Mouse (Mus musculus) megakaryocyte, embryonic 14.5 days (primary cell): Measurements from ENCODE around the gene Gpx4. TPM values are rescaled to one million over a fixed set of nuclear protein-coding genes. Genes with fewer than 3 reads are reported as not detected.
"Not testable (repeated sequence)": the region's sequence is repeated elsewhere in the genome, so short reads cannot be mapped to it uniquely, and the experiment has no call there.

Source experiments
- H3K27me3 ChIP-seq: replicated peaks from 2 replicates; pipeline ENCODE3; 2012; ENCODE audit warnings: inconsistent platforms
- H3K36me3 ChIP-seq: replicated peaks from 2 replicates; pipeline ENCODE3; 2012; ENCODE audit warnings: low read length, inconsistent platforms, mixed read lengths
- H3K4me1 ChIP-seq: 2 replicates; pipeline ENCODE4 v1.6.1; 2012; ENCODE audit warnings: inconsistent platforms
- H3K4me3 ChIP-seq: replicated peaks from 2 replicates; pipeline ENCODE3; 2012; ENCODE audit warnings: moderate library complexity, mild to moderate bottlenecking, inconsistent platforms
- H3K9me3 ChIP-seq: 2 replicates; pipeline ENCODE4 v1.6.1; 2012; ENCODE audit warnings: inconsistent platforms
- FLI1 ChIP-seq: IDR thresholded peaks from 2 replicates; pipeline ENCODE4 v1.6.1; 2012; ENCODE audit warnings: low read length, inconsistent platforms, mixed read lengths
- GATA1 ChIP-seq: IDR thresholded peaks from 3 replicates; pipeline ENCODE4 v1.6.1; 2012; ENCODE audit warnings: mixed read lengths, low read length, inconsistent platforms, borderline replicate concordance
- polyA plus RNA-seq: library from polyadenylated mRNA; stranded (reverse); fragments of >175 nt; gene quantifications from 2 replicates; pipeline ENCODE4 v1.2.3, GENCODE M21; 2012; ENCODE audit warnings: low replicate concordance; ENCODE audit not compliant: insufficient read depth

The Gpx4 gene
- polyA plus RNA-seq, 1 experiment: 9,172 TPM

DNA sequence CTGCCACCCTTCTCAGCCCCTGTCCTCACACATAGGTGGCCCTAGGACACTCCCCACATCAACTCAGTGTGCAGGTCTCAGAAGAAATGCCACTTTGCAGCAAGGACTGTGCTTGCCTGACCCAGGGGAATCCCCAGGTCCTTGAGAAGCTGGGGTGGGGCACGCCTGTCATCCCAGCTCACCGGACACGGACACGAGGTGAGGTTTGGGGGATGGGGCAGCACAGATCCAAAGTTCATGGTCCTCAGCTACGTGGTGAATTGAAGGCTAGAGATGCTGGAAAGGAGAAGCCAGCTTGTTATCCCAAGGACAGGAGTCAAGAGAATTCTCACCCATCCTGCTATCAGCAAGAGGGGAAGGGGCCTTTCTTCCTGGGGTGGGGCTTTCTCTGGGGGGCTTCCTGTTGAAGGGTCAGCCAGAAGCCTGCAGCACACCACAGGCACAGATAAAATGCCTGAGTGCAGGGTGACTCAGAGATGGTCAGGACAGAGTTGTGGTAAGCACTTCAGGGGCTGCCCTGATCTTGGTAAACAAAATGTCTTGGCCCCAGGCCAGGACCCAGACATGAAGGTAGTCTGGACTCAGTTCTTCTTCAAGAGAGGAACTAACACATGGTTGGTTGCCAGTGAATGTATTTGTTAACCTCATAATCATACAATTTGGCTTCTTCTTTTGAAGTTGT is 14.0 kb upstream of the Gpx4 start:
- Histone ChIP-seq H3K36me3 (peaks cover 99% of the 10 kb centered on the region), H3K9me3 (no peaks in the 10 kb centered on the region), H3K4me3 (peak overlapping the region; percentile 83), H3K4me1 (peaks cover 99% of the 10 kb centered on the region), H3K27me3 (no peaks in the 10 kb centered on the region)
- peak; percentile 92 for TF ChIP-seq GATA1
- TF ChIP-seq FLI1: peak; percentile 88

DNA sequence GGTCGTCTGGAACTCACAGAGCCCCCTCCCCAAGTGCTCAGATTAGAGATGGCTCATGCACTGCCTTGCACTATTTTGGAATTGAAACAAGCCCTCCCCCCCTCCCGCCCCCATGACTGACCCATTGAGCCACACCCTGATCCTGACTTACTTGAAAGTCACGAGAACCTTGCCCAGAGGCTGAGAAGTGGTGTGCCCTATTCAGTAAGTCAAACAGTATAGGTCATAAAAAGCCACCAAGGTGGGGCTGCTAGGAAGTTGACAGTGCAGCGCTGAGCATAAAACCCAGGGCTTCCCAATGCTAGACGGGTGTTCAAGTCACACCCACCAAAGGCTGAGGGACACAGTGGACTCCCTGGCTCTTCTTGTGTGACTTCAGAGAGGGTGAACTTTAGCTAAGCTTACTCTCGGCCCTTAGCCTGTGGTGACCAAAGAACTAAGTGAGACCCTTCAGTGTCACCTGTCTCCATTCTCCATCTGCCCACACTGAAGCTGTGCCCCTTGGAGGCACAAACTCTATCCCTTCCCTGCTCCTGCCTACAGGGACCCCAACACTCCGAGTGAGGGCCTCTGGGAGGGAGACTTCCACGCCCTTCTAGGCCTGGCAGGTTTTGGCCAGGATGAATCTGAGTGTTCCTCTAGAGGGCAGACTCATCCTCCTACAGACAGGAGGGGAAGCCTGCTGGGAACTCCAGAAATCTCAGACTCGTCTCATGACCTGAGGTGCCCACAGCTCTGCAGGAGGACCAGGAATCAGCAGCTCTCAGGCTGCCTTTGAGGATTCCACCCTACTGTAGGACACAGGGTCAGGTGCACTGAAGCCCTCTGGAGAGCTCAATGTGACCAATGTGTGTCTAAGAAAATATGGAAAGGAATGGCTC is 13.2 kb upstream of the Gpx4 start:
- peaks cover 99% of the 10 kb centered on the region for H3K36me3 ChIP-seq
- H3K27me3 ChIP-seq: no peaks in the 10 kb centered on the region
- TF ChIP-seq FLI1 (no peak), GATA1 (no peak)
- peak overlapping the region; percentile 83 for H3K4me3 ChIP-seq
- H3K4me1 ChIP-seq: peaks cover 99% of the 10 kb centered on the region
- H3K9me3 ChIP-seq: no peaks in the 10 kb centered on the region

DNA sequence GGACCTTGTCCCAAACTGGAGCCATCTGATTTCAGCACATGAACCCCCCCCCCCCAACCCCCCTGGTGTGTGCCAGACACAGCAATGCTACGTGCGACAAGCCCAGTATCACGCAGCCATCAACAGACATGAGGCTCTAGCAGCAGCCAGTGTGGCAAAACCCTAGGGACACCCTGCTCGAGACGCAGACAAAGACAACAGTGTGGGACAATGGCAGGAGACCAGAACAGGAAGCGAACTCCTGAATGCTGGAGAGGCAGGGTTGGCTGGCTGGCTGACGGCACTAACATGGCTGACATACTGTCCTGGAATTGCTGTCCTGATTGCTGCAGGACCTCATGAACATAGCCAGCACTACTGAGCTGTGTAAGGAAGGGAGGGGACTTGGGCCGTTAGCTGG is 11.8 kb upstream of the Gpx4 start:
- peak overlapping the region; percentile 75 for H3K4me3 ChIP-seq
- no peak for TF ChIP-seq FLI1
- no peak for TF ChIP-seq GATA1
- peaks cover 86% of the 10 kb centered on the region for H3K36me3 ChIP-seq
- H3K4me1 ChIP-seq: peaks cover 91% of the 10 kb centered on the region
- H3K27me3 ChIP-seq: no peaks in the 10 kb centered on the region
- H3K9me3 ChIP-seq: no peaks in the 10 kb centered on the region

DNA sequence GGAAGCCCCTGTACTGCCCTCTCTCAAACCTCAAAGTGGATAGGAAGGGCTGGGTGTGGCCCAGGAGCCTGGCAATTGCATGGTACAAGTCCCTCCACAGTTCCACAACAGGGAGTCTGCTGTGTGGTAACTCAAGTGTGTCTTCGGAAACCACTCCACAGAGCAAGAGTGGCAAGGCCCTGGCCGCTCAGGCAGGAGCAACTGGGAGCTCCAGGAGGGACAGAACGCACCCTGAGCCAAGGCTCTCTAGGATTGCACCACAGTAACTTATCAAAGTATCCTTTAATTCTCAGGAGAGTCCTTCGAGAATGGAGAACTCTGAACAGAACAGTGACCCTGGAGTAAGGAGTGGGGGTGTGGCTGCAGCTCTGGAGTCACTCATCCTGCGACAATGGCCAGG is 11.3 kb upstream of the Gpx4 start:
- H3K4me3 ChIP-seq: peak overlapping the region; percentile 75
- peaks cover 90% of the 10 kb centered on the region for H3K4me1 ChIP-seq
- H3K36me3 ChIP-seq: peaks cover 81% of the 10 kb centered on the region
- TF ChIP-seq FLI1 (no peak), GATA1 (no peak)
- no peaks in the 10 kb centered on the region for H3K9me3 ChIP-seq
- H3K27me3 ChIP-seq: no peaks in the 10 kb centered on the region

DNA sequence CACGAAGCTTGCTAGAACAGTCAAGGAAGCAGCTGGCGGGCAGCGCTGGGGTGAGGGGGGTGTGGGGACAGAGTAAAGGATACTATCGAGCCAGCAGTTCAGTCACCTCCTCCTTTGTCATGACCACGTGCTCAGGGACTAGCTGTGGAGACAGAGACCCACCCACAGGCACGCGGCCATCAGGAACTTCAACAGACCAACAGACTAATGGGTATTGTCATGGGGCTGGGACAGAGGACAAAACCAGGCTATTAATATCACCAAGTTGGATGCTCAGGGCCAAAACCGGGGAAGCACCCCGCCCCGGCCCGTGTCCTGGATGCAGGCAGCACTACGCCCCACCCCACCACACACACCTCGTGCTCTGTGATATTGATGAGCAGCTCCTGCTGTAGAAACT is 10.1 kb upstream of the Gpx4 start:
- TF ChIP-seq GATA1 (no peak), FLI1 (no peak)
- Histone ChIP-seq H3K4me1 (peaks cover 86% of the 10 kb centered on the region), H3K36me3 (peaks cover 71% of the 10 kb centered on the region), H3K9me3 (no peaks in the 10 kb centered on the region), H3K27me3 (no peaks in the 10 kb centered on the region), H3K4me3 (peak overlapping the region; percentile 64)

DNA sequence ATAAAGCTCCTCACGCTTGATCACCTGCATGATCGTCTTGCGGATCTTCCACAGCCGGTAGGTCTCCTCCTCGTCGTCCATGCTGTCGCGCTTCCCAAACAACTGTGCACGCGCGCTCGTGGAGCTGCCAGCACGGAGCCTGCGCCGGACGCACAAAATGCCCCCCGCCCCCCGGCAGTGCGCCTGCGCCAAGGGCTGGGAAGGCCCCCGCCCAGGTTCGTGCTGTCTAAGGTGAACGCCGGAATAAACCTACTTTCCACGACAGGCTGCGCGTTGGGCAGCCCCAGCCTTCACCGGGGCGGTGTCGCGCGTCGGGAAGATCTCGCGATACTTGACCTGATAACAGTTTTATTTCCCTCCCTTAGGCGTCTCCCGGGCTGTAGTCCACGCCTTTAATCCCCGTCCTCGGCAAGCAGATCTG is 7.4 kb upstream of the Gpx4 start, which contains the start of gene Polr2e:
Polr2e (minus strand) TSS at position 237 of the 421 bp plus-strand sequence.
- Histone ChIP-seq H3K4me1 (peaks cover 84% of the 10 kb centered on the region), H3K9me3 (no peaks in the 10 kb centered on the region)
- no peak for TF ChIP-seq GATA1
- no peak for TF ChIP-seq FLI1

DNA sequence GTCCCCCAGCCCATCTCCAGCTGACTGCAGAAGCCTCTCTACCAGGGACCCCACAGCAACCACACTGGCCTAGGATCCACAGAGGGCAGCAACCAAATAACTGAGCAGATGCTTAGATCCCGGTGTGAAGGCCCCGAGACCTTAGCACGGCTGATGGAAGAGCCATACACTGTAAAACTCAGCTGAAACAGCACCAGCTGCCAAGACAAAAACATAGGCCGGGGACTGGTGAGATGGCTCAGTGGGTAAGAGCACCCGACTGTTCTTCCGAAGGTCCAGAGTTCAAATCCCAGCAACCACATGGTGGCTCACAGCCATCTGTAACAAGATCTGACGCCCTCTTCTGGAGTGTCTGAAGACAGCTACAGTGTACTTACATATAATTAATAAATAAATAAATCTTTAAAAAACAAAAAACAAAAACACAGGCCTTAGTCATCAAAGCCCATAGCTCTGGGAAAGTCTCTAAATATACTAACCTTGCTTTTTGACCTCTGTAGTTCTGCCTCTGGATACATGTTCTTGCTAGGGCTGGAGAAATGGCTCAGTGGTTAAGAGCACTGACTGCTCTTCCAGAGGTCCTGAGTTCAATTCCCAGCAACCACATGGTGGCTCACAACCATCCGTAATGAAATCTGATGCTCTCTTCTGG is 5.4 kb upstream of the Gpx4 start:
- H3K4me3 ChIP-seq, H3K9me3 ChIP-seq, H3K27me3 ChIP-seq: not testable (repeated sequence)
- Histone ChIP-seq H3K4me1 (peaks cover 78% of the 10 kb centered on the region), H3K36me3 (peaks cover 24% of the 10 kb centered on the region)

More for the DNA sequence above, 7.4 kb upstream of the Gpx4 start, which contains the start of gene Polr2e:
- Histone ChIP-seq H3K27me3 (no peaks in the 10 kb centered on the region), H3K36me3 (peaks cover 44% of the 10 kb centered on the region), H3K4me3 (peak within 1 kb of the TSS; percentile 97)

DNA sequence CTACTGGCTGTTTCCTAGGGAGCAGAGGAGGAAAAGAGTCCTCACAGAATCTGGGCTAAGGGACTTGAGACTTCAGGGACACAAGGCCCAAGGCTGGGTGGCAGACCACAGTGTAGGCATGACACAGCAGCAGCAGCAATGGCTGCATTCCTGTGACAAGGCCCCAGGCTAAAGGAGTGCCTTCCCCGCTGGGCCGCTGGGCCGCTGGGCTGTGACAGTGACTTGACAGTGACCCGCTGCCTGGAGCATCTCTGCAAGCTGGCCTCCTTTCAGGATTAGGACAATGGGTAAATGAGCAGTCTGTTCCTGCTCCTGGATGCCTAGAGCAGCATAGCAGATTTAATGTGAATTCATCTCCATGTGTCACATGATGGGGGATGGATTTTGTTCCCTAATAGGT is 2.9 kb upstream of the Gpx4 start:
- Histone ChIP-seq H3K36me3 (peaks cover 2% of the 10 kb centered on the region), H3K27me3 (no peaks in the 10 kb centered on the region), H3K4me3 (peak overlapping the region; percentile 72), H3K9me3 (no peaks in the 10 kb centered on the region), H3K4me1 (peaks cover 81% of the 10 kb centered on the region)
- no peak for TF ChIP-seq GATA1
- TF ChIP-seq FLI1: no peak

DNA sequence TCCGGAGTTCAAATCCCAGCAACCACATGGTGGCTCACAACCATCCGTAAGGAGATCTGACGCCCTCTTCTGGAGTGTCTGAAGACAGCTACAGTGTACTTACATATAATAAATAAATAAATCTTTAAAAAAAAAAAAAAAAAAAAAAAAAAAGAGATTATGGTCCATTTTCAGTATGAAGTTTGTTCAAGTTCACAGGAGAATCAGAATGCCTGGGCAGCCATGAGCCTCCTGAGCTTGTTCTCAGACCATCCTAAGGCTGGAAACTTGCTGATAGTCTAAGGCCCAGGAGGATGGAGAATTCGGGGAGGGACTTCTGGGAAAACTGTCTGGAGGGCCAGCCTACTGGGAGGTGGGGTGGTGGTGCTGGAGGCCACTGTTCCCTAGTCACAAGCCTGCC is 1.6 kb upstream of the Gpx4 start:
- H3K36me3 ChIP-seq, H3K27me3 ChIP-seq, H3K9me3 ChIP-seq: not testable (repeated sequence)
- Histone ChIP-seq H3K4me3 (peak overlapping the region; percentile 0), H3K4me1 (peaks cover 87% of the 10 kb centered on the region)

DNA sequence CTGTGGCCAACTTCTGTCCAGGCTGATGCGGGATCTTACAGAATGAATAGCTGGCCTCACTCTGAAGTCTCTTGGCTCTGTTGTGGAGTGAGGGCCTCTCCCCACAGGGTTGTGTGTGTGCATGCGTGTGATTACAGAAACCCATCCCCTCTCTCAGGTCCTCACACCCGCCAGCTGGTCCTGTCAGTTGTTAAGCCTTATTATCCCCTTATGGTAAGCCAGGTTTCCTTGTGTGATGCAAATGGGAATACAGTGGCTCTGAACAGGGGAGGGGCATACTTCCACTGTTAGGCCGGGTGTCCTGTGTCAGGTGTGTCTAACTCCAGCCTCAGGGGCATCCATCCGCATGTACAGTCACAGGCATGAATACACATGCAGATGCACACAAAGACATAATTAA is 1.2 kb upstream of the Gpx4 start:
- H3K36me3 ChIP-seq: peaks cover 2% of the 10 kb centered on the region
- H3K4me1 ChIP-seq: peaks cover 88% of the 10 kb centered on the region
- H3K27me3 ChIP-seq: no peaks in the 10 kb centered on the region
- TF ChIP-seq GATA1: no peak
- no peak for TF ChIP-seq FLI1
- H3K4me3 ChIP-seq: peak overlapping the region; percentile 0
- no peaks in the 10 kb centered on the region for H3K9me3 ChIP-seq
